Mouse (Mus musculus): Measurements from ENCODE around the gene Aspn.

The Aspn gene

GRCm38 (mm10) chr13:49544279-49544678, at the start of gene Aspn:
Gene Aspn, plus strand, starts transcription at chr13:49544443.
- no peak for DNase-seq (ENCODE audit: low spot score in 2 of 2)

GRCm38 (mm10) chr13:49504510-49504909, 39.7 kb upstream of the Aspn start, which contains the start of gene Ecm2:
Gene Ecm2, plus strand, starts transcription at chr13:49504810.
- no peak for DNase-seq (ENCODE audit: low spot score in 2 of 2)

GRCm38 (mm10) chr13:49505776-49506175, 38.5 kb upstream of the Aspn start:
- no peak for DNase-seq (ENCODE audit: low spot score in 2 of 2)

- no peak for DNase-seq (ENCODE audit: low spot score in 2 of 2)
These were observed 37.1 kb upstream of the Aspn start for GRCm38 (mm10) chr13:49507176-49507575.

- no peak for DNase-seq (ENCODE audit: low spot score in 2 of 2)
These were observed 25.5 kb upstream of the Aspn start for GRCm38 (mm10) chr13:49518761-49519160.

- no peak for DNase-seq (ENCODE audit: low spot score in 2 of 2)
These were observed 18.0 kb upstream of the Aspn start for GRCm38 (mm10) chr13:49526235-49526634.

GRCm38 (mm10) chr13:49530636-49531035, 13.6 kb upstream of the Aspn start:
- no peak for DNase-seq (ENCODE audit: low spot score in 2 of 2)

- no peak for DNase-seq (ENCODE audit: low spot score in 2 of 2)
These were observed 7.3 kb upstream of the Aspn start for GRCm38 (mm10) chr13:49536946-49537345.

GRCm38 (mm10) chr13:49538693-49539092, 5.5 kb upstream of the Aspn start:
- no peak for DNase-seq (ENCODE audit: low spot score in 2 of 2)

GRCm38 (mm10) chr13:49545646-49546045, 1.4 kb downstream of the Aspn start:
- no peak for DNase-seq (ENCODE audit: low spot score in 2 of 2)

- no peak for DNase-seq (ENCODE audit: low spot score in 2 of 2)
These were observed 2.3 kb downstream of the Aspn start for GRCm38 (mm10) chr13:49546517-49546916.

GRCm38 (mm10) chr13:49547563-49548150, 3.4 kb downstream of the Aspn start:
- no peak for DNase-seq (ENCODE audit: low spot score in 2 of 2)

- no peak for DNase-seq (ENCODE audit: low spot score in 2 of 2)
These were observed 5.4 kb downstream of the Aspn start for GRCm38 (mm10) chr13:49549616-49550015.

GRCm38 (mm10) chr13:49554519-49554918, 10.3 kb downstream of the Aspn start:
- no peak for DNase-seq (ENCODE audit: low spot score in 2 of 2)

- no peak for DNase-seq (ENCODE audit: low spot score in 2 of 2)
These were observed 12.0 kb downstream of the Aspn start for GRCm38 (mm10) chr13:49556203-49556602.

GRCm38 (mm10) chr13:49556924-49557323, 12.7 kb downstream of the Aspn start:
- no peak for DNase-seq (ENCODE audit: low spot score in 2 of 2)

GRCm38 (mm10) chr13:49559185-49559584, 14.9 kb downstream of the Aspn start:
- DNase-seq (ENCODE audit: low spot score in 2 of 2) = peak in 1 of 2 experiments; percentile 4

GRCm38 (mm10) chr13:49560886-49561285, 16.6 kb downstream of the Aspn start:
- DNase-seq (ENCODE audit: low spot score in 2 of 2) = no peak

- no peak for DNase-seq (ENCODE audit: low spot score in 2 of 2)
These were observed 20.1 kb downstream of the Aspn start for GRCm38 (mm10) chr13:49564347-49564746.

GRCm38 (mm10) chr13:49570371-49570770, 26.1 kb downstream of the Aspn start:
- no peak for DNase-seq (ENCODE audit: low spot score in 2 of 2)

- no peak for DNase-seq (ENCODE audit: low spot score in 2 of 2)
These were observed 27.2 kb downstream of the Aspn start for GRCm38 (mm10) chr13:49571418-49571817.

GRCm38 (mm10) chr13:49581541-49582530, 37.6 kb downstream of the Aspn start, which contains the start of gene Omd:
Gene Omd, plus strand, starts transcription at chr13:49582462.
- no peak for DNase-seq (ENCODE audit: low spot score in 2 of 2)

- no peak for DNase-seq (ENCODE audit: low spot score in 2 of 2)
These were observed 39.6 kb downstream of the Aspn start for GRCm38 (mm10) chr13:49583859-49584258.
